Mouse (Mus musculus): Measurements from ENCODE around the gene Kcna10.

Gene Kcna10

DNA sequence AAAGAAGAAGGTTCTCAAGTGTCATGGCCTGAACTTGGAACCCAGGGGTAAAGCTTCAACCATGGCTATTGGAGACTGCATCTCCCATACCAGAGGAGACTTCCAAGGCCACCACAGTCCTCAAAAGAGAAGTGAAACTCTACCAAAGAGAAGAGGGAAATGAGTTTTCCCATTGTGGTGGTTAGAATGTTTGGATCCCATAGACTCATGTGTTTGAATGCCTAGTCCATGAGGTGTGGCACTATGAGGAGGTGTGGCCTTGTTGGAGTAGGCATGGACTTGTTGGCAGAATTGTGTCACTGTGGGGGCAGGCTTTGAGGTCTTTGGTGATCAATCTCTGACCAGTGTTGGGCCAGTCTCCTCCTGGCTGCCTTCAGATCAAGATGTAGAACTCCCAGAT is 22.3 kb downstream of the Kcna10 start:
- no peak for DNase-seq

DNA sequence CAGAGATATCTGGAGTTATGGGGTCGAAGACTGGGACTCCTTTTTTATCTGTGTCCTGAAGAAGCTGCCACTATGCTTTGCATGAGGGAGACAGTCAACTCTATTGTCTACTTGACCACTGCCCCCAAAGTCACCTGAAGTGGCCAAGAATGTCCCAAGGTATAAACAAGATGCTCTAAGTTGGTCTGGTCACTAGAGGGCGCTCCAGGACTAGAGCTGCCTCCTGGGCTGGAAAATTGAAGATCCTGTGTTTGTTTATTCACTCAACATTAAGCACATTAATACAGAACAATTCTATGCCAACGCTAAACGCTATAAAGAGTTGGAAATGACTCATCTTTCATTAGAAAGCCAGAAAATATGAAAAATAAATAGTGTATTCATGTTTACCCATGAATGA is 23.1 kb downstream of the Kcna10 start:
- DNase-seq, result peak; percentile 81 to 82

DNA sequence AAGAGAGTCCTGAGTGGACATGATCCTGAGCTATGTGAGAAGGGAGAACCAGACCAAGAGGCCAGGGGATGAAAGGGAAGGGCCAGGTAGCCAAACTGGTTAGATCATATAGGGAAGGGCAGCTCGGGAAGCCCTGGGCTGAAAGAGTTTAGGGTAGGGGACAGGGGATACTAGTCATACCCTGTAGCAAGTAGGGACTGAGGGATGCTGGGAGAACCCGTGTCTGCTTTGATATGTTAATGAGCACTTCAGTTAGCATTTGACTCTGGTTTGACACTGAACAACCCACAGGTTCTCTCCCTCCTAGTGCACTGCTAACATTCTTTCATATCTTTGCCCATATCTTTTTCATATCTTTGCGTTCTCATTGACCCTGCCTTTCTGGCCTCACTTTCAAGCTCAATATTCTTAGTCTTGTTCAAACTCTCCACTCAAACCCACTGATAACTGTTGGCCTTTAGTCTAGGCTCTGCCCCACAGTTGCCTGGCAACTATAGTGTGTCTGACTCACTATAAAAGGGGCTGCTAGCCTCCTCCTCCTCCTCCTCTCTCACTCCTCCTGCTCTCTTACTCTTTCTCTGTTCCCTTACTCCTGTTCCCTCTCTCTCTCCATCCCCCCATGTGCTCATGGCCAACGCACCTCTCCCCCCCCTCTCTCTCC is 23.8 kb downstream of the Kcna10 start:
- no peak for DNase-seq

DNA sequence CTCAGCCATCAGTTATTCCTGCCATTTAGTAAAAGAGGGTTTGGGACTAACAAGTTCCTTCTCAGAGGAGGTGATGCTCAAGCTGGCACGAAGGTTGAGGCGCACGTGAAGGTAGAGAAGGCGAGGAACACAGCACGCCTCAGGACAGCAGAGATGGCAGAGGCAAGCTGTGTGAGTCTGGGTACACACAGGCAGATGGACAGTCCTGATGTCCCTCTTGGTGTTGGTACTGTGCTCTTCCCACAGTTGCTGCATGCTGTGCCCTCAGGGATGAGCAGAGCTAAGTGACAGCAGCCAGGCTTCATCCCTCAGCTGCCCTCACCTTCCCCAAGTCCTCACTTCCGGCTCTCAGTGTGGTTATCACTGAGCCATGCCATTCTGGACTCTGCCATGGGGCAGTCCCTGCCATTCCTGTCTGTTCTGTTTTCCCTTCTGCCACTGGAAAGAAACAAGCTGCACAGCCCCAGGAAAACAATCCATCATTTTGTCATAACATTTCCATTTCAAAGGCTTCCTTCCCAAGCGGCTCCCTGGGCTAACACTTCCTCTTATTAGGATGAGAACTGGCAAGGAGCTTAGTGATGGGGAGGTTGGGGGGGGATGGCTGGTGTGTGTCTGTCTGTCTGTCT is 24.9 kb downstream of the Kcna10 start:
- DNase-seq, result no peak

DNA sequence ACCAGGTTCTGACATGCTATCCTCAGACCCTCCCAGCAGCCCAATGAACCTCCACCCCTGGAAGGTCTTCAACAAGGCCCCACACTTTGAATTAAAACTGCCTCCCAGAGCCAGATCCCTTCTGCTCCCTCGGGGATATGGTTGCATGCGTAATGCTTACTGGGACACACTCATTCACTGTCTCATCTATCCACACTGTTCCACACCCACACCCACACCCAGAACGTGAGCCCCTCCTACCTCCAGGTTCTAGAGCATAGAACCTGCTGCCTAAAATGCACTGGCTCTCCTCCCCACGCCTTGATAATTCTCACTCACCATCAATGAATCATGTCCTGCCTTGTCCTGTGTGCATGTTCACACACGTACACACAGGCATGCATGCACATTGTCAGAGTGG is 31.8 kb downstream of the Kcna10 start:
- DNase-seq, result no peak

DNA sequence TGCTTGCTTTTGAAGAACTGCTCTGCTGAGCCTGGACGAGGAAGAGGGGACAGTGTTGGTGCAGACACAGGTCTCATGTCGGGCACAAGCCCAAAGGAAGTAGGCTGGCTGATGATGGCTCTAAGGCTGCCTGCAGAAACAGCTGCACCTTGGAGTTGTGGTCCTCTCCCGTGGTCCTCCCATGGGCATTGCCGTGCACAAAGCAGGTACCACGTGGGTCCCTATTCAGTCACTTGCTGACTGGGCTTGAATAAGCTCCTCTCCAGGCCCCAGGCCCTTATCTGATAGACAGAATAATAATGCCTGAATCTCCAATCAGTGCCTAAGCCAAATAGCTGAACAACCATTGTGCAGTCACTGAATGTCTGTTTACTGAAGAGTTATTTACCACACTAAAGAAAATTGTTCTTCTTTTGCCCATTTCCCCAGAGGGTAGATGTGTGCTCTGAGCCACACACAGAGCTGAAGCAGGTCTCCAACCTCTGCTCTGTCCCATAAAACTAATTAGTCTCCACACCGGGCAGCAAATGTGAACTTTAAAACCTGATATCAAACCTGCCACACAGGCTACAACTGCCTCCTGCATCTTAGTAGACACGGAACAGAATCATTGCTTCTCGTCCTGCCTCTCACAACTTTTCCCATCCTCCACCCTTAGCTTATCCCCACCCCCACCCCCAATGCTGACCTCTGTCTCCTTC is 33.7 kb downstream of the Kcna10 start:
- no peak for DNase-seq

DNA sequence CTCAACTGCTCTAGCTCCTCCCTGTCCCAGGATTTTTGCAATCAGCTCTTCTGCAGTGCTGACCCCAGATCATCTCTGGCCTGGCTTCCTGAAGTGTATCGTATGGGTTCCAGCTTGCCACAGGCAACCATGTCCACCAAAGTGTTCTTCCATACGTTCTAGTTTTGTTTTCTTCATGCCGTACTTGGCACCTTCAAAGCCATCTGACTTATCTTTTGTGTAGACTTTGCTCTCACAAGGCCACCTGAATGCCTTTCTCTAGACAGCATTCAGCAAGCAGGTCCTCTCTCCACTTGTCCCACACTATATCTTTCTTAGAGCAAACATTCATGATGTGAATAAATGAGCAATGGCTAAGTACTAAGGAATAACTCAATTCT is 34.2 kb downstream of the Kcna10 start:
- DNase-seq, result no peak

DNA sequence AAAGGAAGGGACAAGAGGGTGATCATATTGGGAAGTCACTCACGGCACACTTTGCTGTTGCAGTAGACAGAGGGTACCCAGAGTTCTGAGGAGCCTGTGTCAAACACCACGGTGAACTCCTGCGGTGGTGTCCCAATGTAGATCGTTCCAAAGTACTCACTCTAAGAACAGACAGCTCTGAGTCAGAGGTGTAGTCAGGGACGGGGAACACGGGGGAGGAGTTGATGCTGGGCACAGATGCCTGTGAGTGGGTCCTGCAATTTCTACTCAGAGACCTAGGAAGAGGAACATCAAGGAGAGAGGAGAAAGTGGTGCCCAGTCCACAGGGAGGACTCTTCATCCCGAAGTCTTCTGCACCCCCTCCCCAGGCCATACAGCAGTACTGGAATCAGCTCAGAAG is 35.7 kb downstream of the Kcna10 start:
- DNase-seq, result no peak

DNA sequence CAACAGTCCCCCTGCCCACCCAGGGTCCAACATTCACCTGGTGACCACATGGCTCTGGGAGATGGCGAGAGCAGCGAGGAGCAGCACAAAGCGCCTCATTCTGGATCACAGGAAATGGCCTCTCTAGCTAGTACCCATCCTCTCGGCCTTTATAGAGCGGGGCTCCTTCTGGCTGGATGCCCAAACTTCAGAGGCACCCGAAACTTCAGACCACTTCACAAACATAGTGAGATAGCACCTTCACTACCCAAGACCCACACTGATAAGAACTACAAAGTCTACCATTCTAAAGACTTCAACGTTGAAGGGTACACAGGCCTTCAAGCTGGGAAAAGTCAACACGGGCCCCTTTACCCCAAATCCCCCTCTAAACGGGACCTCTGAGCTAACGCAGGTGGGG is 38.8 kb downstream of the Kcna10 start, which contains the start of gene Cym:
Gene Cym, minus strand, starts transcription at position 125 of the 400 bp plus-strand sequence.
- DNase-seq, result no peak

DNA sequence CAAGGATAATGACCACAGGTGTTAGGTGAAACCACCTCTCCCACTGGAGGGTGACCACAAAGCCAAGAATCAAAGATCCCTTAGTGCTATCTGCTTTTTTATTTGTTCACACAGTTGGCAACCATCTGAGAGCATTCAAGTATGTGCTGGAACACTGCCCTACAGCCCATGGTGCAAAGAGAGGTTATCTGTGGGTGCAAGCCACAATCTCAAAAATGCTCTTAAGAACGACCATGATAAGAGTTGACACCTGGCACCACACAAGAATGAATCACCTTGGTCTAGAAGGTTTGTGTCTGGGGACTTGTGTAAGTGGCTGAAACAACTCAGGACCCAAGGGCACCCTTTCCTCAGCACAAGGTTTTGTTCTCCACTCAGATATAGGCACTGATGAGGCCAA is 40.4 kb downstream of the Kcna10 start:
- DNase-seq, result no peak

DNA sequence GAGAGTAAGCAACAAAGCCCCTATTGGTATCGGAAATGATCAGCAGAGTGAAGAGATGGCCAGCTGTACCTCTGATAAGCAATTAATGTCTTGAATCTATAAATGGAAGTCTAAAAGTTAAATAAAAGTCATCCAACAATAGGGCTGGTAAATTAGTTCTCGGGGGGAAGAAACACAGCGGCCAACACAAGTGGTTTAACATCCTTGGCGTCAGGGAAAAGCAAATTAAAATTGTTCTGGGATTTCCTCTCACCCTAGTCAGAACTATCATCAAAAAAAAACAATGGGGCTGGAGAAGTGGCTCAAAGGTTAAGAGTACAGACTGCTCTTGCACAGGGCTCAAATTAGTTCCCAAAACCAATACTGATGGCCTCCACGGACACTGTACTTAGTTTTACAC is 43.0 kb downstream of the Kcna10 start:
- DNase-seq, result no peak

DNA sequence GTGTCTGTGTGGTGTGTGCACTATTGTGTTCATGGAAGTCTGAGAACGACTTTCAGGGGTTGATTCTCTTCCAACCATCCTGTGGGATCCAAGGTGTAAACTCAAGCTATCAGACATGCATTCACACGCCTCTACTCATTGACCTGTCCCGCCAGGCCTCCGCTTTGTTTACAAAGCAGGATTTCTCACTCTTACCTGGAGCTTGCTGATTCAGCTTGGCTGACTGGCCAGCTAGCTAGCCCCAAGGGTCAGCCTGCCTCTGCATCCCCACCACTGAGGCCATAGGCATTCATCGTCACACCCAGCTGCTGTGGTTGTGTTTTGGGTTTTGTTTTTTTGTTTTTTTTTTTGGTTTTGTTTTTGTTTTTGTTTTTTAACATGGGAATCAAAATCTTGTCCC is 46.4 kb downstream of the Kcna10 start:
- no peak for DNase-seq

DNA sequence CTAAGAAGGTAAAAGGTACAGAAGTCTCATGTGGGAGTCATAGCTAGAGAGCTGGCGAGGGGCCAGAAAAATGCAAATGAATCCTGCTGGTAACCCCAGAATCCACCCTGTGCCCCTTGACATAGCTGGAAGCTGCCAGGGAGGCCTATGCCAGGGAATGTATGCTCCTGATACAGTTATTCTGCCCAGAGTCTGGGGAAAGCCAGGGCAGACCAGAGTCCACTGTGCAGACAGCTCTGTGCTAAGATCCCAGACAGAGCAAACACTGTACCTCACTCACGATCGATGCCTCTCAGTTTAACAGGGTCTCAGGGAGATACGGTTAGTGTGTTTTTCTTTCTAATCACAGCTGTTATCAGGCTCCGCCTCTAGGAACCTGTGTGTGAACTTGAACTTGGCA is 47.0 kb downstream of the Kcna10 start:
- DNase-seq, result peak in 1 of 2 experiments; percentile 18

DNA sequence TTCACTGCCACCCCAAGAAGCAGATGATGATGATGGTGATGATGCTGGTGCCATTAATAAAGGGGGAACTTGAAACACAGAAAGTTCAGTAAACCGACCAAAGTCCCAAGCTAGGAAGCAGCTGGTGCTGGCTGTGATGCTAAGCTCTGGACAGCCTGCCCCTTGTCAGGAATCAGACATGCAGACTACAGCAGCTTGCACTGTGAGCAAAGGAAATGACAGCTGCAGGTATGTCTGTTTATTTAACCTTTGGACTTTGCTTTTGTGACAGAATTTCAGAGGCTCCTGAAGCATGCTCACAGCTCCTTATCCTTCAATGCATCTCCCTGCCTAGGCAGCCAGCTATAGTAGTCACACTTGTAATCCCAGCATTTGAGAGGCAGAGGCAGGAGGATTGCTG is 47.7 kb downstream of the Kcna10 start, which contains the start of gene A630076J17Rik:
Gene A630076J17Rik, plus strand, starts transcription at position 88 of the 400 bp plus-strand sequence.
- DNase-seq, result no peak

DNA sequence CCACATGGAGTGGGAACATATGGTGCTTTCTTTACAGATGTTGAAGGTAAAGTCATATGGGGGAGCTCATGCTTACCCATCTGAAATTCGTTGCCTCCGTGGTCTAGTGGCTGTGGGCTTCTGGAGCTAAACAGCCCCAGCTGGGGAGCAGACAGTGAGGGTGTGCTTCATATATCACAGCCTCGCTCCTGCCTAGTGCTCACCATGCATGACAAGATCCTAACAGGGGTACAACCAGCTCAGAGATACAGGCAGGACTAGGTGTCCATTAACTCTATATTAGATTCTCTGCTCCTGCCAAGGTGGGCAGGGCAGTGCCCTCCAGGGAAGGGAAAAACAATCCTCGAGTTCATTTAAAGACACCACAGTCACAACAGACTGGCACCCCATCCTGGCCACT is 48.3 kb downstream of the Kcna10 start:
- no peak for DNase-seq

DNA sequence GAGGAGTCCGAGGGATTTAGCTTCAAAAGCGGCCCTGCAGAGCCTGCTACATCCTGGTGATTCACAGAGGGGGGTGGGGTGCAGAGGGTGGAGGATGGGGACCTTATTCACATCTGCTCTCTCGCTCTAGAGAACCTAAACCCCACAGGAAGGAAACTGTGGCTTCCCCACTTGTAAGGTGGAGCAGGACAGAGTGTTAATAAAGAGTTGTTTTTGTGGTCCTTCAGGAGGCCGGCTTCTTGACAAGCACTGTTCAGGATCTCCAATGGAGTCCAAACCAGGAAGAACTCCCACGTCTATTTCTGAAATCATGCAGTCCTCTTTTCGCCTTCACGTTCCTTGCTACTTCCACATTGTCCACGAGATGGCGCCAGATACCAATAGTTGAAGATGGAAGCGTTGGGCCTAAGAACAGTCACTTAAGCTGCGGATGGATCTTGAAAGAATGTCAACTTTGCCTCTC is 50.5 kb downstream of the Kcna10 start:
- peak; percentile 88 to 90 for DNase-seq

DNA sequence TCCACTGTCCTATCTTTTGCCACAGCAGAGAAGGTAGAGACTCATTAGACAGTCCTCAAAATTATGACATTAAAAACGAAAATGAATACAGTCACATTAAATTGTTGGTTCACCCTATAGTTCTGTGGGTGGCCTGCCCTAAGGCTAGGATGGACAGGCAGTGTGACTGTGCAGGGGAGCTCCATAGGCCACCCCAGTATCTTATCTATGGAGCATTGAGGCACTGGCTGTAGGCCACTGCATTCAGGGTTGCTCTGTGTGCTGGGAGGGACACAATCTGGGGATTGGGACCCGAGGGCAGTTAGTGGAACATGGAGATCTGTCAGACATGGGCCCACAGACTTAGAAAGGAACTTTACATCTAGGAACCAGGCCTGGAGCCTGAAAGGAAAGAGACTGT is 51.1 kb downstream of the Kcna10 start:
- no peak for DNase-seq

DNA sequence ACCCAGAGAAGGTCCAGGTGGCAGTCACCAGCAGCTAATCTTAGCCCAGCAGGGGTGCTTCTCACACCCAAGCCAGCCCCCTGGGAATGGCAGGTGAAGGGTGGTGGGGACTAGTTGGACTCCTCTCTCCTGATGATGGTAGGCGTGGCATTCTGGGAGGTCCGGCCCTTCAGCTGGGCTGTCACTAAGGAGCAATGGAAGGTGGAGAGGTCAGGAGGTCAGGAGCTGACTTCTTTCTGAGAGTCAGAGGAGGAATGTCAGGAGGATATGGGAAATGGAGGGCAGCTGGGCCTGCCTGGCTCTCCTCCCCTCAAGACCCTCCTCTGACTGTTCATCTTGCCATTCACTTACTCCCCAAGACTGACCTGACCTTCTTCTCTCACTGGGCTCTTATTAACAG is 55.2 kb downstream of the Kcna10 start:
- no peak for DNase-seq

DNA sequence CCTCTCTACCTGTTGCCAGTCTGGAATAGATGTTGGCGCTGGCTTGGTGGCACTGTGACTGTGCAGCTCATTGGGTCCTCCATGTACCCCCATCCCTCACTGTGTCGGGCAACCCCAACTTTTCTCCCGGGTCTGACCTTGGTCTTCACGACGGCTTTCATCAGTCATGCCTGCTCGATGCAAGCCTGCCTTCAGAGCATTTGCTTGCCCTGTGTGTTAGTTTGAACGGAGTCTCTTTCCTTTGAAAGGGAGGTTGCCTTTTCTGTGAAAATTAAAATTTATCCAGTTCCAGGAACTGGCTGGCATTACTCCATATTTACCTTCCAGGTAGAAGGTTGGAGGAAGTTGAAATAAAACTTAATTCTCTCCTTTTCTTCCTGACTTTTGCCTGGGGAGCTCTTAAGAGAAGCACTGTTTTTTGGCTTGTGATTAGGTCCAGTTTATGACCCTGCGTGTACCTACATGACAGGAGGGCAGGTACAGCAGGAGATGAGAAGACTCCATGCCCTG is 55.7 kb downstream of the Kcna10 start:
- DNase-seq, result no peak

DNA sequence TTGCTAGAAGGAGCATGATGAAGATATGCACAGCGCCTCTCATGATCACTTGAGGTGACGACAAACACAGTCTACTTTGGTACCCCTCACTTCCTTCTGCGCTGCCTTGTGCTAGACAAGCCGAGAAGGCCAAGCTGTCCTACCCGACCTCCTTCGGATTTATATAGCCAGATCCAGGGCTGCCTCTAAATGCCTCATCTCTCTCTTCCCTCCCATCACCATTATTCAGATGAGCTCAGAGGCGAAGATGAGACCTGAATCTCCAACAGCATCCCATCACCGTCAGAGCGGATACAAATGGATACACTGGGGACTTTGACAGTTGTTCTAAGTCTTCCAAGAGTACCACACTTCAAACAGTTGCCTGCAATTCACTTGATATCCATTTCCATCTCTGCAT is 56.8 kb downstream of the Kcna10 start, which contains the start of gene Prok1:
Gene Prok1, minus strand, starts transcription at position 101 of the 400 bp plus-strand sequence.
- no peak for DNase-seq

DNA sequence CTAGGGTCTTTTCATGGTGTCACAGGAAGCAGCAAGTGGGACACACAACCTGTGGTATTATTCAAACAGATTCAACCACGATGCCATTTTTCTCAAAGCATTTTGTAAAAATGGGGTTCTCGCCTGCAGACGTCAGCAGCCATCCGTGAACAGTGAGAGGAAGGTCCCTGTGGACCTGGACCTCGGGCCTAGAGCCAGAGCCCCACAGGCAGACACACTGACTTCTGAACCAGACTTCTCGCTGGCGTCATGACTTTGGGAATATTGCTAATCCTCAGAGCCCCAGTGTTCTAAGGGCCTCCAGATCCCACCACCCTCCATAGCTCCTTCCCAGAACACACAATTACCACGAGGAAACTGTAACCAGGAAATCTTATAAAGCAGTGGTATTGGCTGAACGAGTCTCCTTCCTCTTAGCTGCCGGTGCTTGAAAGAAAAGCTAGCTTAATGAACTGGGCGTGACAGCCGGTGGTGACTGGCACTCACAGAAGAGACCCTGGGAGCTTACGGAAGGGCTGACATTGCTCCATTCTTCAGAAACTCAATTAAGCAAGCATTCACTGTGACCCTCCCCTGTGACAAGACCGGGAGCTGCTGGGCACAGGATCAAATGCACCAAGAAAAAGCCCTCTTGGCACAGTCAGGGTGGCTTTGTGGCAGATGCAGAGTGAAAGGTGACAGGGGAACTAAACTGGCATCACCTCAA is 58.7 kb downstream of the Kcna10 start:
- no peak for DNase-seq
